Mouse (Mus musculus) gastrocnemius, postnatal 10 days (tissue): ENCODE data around the gene Ubc. TPM values are rescaled to one million over a fixed set of nuclear protein-coding genes. Genes with fewer than 3 reads are reported as not detected.
"Not testable (repeated sequence)": the region's sequence is repeated elsewhere in the genome, so short reads cannot be mapped to it uniquely, and the experiment has no call there.

Experiments
- DNase-seq: peaks from one replicate; pipeline ENCODE4 v3.0.0; 2021; ENCODE audit warnings: mixed read lengths
- long read RNA-seq, 2 experiments: library from polyadenylated mRNA; stranded (forward); transcript quantifications; one replicate each; pipeline ENCODE4 v2.0.0; 2021
- total RNA-seq, 2 experiments: library from RNA; stranded (reverse); gene quantifications; 2 replicates each; pipeline ENCODE4 v1.2.3; 2021

Ubc gene
- 100 to 1,000 TPM; 703 to 712 TPM for total RNA-seq
- long read RNA-seq, experiment 1, transcript Ubc-203 (2 exons, 2,581 nt) = minor isoform, 6 of 782 reads
- long read RNA-seq, experiment 1, transcript Ubc-202 (2 exons, 2,618 nt) = major isoform, 395 of 782 reads
- long read RNA-seq, experiment 1, partial matches to known transcripts = 254 of 782 reads
- long read RNA-seq, experiment 1, other reads (novel, unspliced or antisense) = 127 of 782 reads
- long read RNA-seq, experiment 2, transcript Ubc-202 (2 exons, 2,618 nt) = major isoform, 312 of 629 reads
- long read RNA-seq, experiment 2, partial matches to known transcripts = 242 of 629 reads
- long read RNA-seq, experiment 2, other reads (novel, unspliced or antisense) = 72 of 629 reads

DNA sequence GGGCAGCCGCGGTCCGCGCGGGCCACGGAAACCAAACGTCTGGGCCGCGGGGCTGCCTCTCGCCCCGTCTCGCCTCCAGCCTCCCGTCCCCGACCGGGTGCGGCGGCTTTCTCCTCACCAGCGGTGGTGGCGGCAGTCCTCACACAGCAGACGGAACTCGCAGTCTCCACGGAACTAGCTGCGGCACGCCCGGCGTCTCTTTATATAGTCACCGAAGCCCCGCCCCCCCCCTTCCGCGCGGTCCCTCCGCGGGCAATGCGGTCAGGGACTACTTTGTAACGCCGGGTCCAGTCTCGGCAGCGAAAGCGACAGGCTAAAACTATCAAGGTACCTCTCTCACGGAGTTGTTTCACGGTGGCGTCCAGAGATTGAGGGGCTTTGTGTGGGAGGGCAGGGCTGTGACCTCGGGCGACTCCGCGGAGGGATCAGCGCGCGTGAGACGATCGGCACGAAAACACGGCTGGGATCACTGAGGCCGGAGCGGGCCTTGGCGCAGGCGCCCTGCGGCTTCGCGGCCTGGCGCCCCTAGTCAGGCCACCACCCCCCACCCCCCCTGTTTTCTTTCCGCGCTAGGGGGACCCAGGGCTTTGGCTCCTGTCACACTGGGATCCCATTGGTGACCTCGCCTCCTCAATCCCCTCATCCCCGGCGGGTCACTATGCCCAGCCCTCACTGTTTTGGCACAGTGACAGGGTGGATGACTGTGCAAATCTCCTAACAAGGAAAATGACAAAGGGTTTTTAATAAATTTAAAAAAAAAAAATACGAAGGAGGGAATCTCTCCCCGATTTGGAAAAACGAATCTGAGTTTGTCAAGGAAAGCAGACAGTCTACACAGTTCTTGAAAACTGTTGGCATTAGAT, at the start of gene Ubc:
TSS of gene Ubc (minus strand) at position 624 of the 863 bp plus-strand sequence.
- peak; percentile 91 for DNase-seq

DNA sequence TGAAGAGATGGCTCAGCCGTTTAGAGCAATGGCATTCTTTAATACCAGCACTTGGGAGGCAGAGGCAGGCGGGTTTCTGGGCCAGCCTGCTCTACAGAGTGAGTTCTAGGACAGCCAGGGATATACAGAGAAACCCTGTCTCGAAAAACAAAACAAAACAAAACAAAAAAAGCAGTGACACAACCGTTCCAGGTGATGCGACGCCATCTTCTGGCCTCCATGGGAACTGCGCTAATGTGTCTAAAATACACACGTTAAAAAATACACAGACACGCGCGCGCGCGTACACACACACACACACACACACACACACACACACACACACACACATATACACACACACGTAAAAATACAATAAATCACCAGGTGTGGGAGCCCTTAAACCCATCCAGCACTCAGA, 44.3 kb upstream of the Ubc start:
- not testable (repeated sequence) for DNase-seq

DNA sequence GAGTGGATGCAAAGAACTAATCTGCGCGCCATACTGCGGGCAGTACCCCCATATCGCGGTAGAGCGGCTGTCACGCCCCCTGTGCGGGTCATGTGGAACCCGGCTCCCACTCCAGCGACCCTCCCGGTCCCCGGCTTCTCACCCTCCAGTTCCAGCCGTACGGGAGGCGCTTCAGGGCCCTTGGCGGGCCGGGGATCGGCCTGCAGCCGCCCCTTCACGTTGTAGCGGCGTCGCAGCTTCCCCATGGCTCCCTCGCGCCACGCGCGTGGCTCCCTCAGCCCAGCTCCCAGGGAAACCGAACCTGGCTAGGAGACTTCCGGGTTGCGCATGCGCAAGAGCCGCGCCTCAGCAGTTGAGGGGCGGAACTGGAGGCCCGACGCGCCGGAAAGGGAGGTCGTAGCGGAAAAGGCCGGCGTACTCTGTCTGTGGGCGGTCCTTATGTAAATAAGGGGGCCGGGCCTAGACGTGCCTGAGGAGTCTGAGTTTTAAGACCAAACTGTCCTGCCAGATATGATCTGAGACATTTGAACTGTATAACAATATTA, 43.9 kb upstream of the Ubc start, which contains the start of gene Dhx37:
TSS of gene Dhx37 (minus strand) at position 329 of the 545 bp plus-strand sequence.
- peak; percentile 94 for DNase-seq

DNA sequence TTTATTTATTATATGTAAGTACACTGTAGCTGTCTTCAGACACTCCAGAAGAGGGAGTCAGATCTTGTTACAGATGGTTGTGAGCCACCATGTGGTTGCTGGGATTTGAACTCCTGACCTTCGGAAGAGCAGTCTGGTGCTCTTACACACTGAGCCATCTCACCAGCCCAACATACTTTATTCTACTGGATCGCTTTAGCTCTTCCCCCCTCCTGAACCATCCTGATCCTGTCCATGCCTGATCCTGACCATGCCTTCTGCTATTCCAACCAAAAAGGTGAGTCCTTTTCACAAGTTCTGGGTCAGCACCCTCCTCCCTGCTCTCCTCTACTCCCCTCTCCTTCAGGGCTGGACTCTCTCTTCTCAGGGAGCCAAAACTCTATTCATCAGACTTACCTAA, 42.3 kb upstream of the Ubc start:
- not testable (repeated sequence) for DNase-seq

DNA sequence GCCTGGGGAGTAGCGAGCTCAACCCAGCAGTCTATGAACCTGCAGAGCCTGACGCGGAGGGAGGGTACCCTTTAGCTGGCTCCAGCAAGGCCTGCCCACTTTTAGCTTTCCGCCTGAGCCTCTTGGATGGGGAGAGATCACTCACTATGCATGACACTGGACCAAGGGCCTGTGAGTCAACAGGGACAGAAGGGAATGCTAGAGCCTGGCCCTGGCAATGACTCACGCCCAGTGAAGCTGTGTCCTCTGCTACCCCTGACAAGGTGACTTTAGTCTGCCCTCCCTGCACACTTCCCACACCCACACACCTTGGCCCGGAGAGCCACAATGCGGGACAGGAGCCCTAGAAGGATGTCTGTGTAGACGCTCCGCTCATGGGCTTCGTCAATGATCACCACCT, 36.3 kb upstream of the Ubc start:
- no peak for DNase-seq

DNA sequence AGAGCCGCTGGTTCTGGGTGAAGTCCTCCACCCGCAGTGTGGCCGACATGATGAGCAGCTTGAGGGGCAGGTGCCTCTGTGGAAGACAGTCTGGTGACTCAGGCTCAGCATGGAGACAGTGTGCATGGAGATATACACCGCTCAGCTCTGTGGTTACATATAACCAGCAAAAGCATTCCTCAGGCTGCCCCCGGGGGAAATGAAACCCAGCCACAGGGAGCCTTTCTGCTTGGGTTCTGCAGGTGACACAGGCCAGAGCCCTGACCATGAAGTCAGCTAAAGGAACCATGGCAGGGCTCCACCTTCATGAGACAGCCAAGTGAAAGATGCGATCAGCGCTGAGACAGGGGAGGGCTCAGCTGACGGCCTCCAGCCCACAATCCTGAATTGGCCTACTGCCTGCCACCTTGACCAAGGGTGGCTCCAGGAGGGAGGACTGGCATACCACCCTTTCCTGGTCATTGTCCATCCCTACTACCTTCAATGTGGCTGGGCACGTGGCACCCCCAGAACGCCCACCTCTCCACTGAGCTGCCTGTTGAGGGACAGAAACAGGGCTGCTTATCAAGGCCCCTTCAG, 35.8 kb upstream of the Ubc start:
- no peak for DNase-seq

DNA sequence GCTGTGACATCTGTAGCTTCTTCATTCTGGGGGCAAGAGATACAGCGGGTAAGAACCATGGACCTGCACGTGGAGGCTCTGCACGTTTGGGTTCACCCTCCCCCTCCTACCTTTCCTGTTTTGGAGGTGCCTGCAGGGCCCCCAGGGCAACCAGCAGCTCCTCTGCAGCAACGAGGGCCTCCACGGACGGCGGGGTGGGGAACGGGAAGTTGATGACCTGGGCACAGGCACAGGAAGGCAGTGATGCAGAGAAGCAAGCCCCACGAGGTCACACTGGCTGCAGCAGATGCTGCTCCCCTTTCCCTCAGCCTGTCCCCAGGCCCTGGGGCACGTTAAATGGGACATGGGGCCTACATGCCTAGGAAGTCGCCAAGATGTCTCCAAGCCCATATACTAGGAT, 29.1 kb upstream of the Ubc start:
- no peak for DNase-seq

DNA sequence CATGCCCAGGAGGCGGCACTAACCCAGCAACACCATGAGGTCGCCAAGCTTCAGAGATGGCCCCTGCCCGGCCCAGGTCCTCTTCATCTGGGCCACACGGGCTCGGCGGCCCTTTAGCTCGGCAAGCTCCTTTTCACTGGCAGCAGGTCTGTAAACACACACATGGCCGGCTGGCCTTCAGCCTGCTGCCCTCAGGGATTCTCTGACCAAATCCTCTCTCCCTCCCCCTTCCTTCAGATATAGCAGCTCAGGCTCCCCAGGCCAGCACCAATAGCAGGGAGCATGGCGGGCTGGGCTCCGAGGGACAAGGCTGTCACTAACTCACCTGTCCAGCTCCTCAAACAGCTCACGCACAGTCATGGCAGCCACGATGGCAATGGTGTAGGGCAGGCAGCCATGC, 28.6 kb upstream of the Ubc start:
- no peak for DNase-seq

DNA sequence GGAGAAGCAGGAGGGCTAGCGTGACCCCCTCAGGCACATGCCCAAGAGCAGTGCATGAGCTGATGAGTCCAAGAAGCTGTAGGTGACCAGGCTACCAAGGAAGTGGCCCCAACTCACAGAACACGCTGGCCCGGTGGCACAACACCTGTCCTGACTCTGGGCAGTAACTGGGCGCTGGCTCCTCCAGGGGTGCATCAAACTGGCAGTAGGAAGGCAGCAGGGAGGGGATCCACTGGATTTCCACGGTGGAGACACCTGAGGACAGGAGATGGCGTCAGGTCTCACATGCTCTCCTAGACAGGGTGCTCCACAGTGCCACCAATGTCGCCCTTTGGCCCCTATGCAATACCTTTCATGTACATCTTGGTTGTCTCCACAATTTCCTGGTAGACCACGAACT, 26.2 kb upstream of the Ubc start:
- DNase-seq = no peak

DNA sequence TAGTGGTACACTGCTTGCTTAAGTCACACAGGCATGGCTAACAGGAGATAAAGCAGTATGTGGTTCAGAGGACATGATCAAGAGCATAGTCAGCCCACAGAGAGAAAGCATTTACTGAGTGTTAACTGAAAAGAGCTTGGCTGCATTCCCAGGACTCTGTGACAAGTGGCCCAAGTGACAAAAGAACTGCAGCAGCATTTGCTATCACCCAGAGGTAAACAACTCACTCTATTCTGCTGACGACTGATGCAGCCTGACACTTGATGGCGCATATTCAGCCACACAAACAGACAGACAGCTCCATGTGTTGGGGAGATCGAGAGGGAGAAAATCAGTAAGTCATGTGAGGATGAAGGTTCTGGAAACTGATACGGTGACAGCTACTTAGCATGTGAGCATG, 23.8 kb upstream of the Ubc start:
- no peak for DNase-seq

DNA sequence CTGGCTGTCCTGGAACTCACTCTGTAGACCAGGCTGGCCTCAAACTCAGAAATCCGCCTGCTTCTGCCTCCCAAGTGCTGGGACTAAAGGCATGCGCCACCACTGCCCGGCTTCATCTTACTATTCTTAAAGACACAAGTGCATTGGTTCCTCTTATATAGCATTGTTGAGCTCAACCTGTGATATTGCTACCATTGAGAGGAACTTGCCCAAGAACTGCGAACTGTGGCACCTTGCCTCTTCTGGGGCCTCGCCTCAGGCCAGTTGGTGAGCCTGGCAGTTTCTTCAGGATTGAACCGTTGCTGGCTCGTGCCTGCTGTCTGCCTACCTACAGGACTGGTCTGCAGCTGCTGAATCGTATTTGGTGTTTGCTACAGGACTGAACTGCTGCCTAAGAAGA, 22.5 kb upstream of the Ubc start:
- DNase-seq = not testable (repeated sequence)

DNA sequence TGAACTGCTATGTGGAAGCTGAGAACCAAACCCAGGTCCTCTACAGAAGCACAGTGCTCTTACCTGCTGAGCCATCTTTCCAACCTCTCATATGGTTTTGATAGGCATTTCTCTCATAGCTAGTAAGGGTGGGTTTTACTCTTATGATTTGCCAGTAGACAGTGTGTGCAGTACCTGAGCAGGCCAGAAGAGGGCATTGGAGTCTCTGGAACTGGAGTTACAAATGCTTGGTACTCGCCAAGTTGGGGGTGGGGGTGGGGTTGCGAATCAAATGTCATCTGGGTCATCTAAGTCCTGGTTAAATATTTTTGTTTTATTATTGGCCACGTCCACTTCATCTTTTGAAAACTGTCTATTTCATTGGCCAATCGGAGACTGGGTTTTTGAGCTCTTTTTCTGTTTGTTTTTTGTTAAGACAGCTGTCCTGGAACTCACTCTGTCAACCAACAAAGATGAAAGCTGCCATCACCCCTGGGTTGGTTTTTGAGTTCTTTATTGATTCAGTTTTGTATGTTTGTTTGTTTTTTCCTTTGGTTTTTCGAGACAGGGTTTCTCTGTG, 22.0 kb upstream of the Ubc start:
- DNase-seq = peak; percentile 69

DNA sequence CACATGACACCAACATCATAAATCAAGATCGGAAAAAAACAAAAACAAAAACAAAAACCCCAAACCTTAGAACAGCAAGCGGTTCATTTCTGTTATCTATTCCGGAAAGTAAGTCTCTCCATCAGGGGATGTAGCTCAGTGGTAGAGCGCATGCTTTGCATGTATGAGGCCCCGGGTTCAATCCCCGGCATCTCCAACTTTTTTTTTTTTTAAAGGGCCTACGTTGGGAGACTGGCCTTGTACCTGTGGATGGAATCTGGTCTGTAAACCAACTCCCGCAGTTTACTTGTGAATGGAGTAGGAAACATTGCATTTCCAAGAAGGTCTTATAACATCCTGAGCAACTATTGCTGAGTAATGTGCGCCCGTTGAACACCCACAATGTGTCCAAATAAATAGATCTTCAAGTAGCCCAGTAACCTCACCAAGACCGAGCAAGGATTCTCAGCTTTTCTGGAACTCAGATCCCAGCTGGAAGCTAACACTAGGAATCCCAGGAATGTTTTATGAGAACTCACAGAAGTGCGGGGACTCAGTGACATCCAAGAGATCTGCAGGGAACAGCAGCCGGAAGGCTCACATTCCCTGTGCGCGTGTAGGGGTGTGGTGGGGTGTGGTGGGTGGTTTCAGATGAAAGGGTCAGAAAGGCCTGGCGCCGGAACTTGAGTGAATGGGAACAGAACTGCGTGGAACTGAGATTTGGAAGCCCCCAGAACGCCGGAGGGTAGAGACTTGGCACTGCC, 19.5 kb upstream of the Ubc start:
- peak; percentile 30 for DNase-seq

DNA sequence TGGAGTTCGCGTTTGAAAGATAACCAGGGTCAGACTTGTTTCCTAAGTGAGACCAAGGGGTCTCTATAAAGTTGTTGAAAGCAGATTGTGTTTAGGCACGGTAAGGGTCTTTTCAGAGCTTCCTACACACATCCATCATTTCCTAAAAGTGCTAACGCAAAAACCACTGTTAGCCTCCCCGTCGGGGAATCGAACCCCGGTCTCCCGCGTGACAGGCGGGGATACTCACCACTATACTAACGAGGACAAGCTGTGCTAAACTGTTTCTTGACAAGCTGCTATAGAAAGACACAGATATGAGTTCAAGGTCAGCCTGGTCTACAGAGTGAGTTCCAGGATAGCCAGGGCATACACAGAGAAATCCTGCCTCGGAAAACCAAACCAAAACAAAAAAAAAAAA, 18.8 kb upstream of the Ubc start:
- DNase-seq = peak; percentile 84

DNA sequence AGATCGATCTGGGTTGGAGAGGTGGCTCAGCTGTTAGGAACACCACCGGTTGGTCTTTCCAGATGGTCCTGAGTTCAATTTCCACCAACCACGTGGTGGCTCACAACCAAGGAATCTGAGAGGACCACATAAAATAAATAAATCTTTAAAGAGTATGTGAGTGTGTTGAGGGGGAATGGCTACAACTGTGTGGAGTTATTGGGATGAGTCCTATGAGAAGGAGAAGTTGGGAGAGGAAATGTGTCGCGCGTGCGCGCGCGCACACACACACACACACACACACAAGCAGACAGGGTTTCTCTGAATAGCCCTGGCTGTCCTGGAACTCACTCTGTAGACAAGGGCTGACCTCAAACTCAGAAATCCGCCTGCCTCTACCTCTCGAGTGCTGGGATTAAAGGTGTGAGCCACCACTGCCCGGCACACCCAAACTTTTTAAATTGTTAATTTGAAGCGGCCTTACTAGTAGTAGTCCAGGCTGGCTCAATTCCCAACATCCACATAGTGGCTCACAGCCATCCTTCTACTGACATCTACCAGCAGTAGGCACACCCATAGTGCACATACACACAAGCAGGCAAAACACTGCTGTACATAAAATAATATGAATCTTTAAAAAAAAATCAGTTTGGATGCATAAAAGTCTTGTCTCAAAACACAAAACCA, 18.0 kb upstream of the Ubc start:
- DNase-seq = no peak

DNA sequence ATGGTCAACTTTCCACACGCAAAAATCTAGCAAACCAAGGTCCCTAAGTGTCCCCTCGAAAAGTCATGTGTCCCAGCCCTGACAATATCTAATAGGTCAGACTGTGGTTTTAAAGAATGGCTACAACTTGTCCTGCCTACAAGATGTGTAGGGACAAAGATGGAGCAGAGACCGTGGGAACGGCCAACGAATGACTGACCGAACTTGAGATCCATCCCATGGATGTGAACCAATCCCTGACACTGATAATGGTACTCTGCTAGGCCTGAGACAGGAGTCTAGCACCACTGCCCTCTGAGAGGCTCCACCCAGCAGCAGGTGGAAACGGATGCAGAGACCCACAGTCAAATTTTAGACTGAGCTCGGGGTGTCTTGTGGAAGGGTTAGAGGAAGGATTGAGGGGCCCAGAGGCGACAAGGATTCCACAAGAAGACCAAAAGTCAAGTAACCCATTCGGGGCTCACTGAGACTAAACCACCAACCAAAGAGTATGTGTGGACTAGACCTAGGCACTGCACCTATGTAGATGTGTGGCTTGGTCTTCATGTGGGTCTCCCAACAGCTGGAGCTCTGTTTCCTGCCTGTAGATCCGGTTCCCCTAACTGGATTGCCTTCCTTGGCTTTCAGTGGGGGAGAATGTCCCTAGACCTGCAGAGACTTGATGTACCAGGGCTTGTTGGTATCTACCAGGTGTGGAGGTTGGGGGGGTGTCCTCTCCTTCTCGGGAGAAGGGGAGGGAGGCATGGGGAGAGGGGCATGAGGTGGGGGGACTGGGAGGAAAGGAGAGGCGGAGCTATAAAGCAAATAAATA, 17.2 kb upstream of the Ubc start:
- DNase-seq = no peak

DNA sequence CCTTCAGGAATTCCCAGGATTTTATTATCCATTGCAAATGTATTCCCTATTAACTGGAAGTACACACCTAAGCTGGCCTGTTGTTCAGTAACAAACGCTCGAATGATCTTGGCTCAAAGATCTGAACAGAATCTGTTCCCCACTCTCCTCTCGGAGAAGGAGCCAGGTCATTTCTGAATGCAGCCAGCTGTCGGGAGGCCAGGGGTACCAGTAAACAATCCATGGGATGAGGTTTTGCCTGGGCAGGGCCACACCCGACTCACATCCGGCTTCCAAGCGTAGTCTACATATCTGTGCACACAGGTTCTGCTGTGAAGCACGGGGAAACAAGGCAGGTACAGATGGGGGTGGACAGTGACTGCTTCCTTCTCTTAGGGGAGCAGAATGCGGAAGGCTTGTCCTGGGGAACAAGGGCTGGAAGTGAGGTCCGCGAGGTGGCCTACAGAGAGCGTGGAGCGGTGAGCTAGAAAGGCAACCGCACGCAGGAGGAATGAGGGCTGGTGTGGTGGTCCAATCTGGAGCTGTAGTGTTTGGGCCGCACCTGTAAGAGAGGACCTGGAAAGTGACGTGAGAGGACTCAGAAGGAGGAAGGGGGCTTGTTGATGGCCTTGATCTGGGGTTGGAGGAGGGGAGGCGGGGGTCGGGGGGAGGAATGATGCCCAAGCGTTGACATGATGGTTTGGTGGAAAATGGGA, 16.5 kb upstream of the Ubc start:
- peak; percentile 36 for DNase-seq

DNA sequence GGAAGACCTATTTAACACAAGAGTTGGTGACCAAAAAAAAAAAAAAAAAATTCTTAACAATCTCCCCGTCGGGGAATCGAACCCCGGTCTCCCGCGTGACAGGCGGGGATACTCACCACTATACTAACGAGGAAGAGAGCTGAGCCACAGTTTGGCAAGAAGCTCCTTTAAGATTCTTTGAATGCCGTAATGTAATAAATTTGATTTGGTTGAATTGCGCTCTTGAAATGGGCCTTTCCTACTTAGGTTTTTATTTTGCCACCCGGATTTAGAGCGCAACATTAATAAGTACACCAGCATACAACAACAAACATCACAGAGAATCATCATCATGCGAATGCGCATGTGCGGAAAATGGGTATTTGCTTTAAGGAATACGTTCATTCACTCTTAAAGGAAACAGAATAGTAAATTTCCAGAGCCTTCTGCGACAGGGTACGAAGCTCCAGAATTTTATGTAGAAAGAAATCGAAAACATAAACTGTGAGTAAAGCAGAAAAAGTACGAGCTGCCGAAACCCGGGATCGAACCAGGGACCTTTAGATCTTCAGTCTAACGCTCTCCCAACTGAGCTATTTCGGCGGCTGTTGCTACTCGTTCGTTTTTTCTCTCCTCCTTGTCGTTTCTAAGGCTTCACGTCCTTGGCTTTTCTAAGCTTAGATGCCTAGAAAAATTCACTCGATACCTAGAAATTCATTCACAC, 15.7 kb upstream of the Ubc start:
- DNase-seq = peak; percentile 79
